In the genomic region with DNA sequence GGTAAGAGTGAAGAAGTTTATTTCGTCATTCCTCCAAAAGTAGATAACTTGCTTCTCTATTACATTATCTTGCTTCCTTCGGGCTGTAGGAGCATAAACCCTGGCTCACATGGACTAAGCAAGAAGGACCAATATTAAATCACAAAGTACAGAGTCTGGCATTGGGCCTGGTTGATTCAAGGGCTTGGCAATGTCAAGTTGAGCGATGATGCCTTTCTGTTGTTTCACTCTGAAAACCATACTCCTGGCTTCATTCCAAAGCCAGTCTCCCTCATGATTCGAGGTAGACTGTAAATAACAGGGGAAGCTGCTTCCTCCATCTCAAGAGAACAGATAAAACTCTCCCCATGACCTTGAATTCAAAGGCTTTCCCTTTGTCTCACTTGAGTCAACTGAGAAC, we compare ENCODE assay signal across 22 mouse cellular contexts. TPM values are rescaled to one million over a fixed set of nuclear protein-coding genes. Genes with fewer than 3 reads are reported as not detected.
DNase-seq lines count a peak whose midpoint lies in the region; ATAC-seq and TF ChIP-seq lines count a peak whose summit lies in the region.
"Had no signal": no experiment of that assay in that cellular context is flagged by ENCODE, and none has a peak within 500 bp of the region (broad histone marks: within the 10 kb centered on the region; RNA-seq: fewer than 3 reads in every experiment).

No protein-coding gene starts in this region.

- DNase-seq in cerebellum, postnatal 14 days: peak; percentile 73 to 81
- peak; percentile 70 for DNase-seq in lung, embryonic 14.5 days
- no peak for DNase-seq in lung, adult 2 months
- DNase-seq in adipocyte (ENCODE audit: low spot score): peak; percentile 78
- DNase-seq in brain, adult 2 months (ENCODE audit: low read depth, low spot score): peak; percentile 53
- no peak for DNase-seq in gastrocnemius, postnatal 4 days (ENCODE audit: low spot score in 2 of 2)
- DNase-seq: B cell, adult 2 months; cerebellum, adult 18-20 months; kidney, postnatal 4 days; layer of hippocampus, adult 9-11 months; lung, postnatal 14 days had no signal

- TF ChIP-seq POLR2A in lung, adult 2 months (IDR thresholded peaks at IDR 0.05; ENCODE audit: borderline replicate concordance, extremely low read depth, low read depth, low read length): no peak

- H3K36me3 ChIP-seq in lung, embryonic 14.5 days (ENCODE audit: insufficient read depth): no peaks in the 10 kb centered on the region
- H3K36me3 ChIP-seq: embryonic facial prominence, embryonic 10.5 days; hindbrain, embryonic 13.5 days; limb, embryonic 12.5 days; liver, embryonic 12.5 days; neural tube, embryonic 15.5 days; stomach, embryonic 15.5 days had no signal

- no peaks in the 10 kb centered on the region for H3K27me3 ChIP-seq in lung, embryonic 14.5 days (ENCODE audit: insufficient read depth, low read length)
- H3K27me3 ChIP-seq: hindbrain, embryonic 13.5 days; limb, embryonic 12.5 days; liver, embryonic 12.5 days; neural tube, embryonic 15.5 days; stomach, embryonic 15.5 days had no signal

- no peak for ATAC-seq in cerebellum, adult (ENCODE audit: insufficient number of reproducible peaks, low FRiP score, low TSS enrichment)
- no peak for ATAC-seq in lung, embryonic 14.5 days (ENCODE audit: insufficient read depth)
- ATAC-seq: liver, embryonic 12.5 days; midbrain, embryonic 16.5 days had no signal

- H3K4me3 ChIP-seq in lung, embryonic 14.5 days (ENCODE audit: low read depth, low read length): no peak overlapping the region
- no peak overlapping the region for H3K4me3 ChIP-seq in lung, adult 2 months (replicated peaks; ENCODE audit: extremely low read depth, low read depth, low read length)
- H3K4me3 ChIP-seq: embryonic facial prominence, embryonic 10.5 days; hindbrain, embryonic 13.5 days; limb, embryonic 12.5 days; liver, embryonic 12.5 days; neural tube, embryonic 15.5 days; stomach, embryonic 15.5 days had no signal

- H3K4me1 ChIP-seq in lung, embryonic 14.5 days (ENCODE audit: insufficient read depth): no peaks in the 10 kb centered on the region; the same call in 1 of the 2 replicates
- H3K4me1 ChIP-seq in lung, adult 2 months (ENCODE audit: control insufficient read depth, insufficient read depth, low read length): no peaks in the 10 kb centered on the region
- H3K4me1 ChIP-seq: embryonic facial prominence, embryonic 10.5 days; hindbrain, embryonic 13.5 days; liver, embryonic 12.5 days; neural tube, embryonic 15.5 days; stomach, embryonic 15.5 days had no signal

- H3K27ac ChIP-seq in lung, embryonic 14.5 days (ENCODE audit: low read depth): no peak overlapping the region
- H3K27ac ChIP-seq: embryonic facial prominence, embryonic 10.5 days; hindbrain, embryonic 13.5 days; limb, embryonic 12.5 days; liver, embryonic 12.5 days; neural tube, embryonic 15.5 days; stomach, embryonic 15.5 days had no signal

- TF ChIP-seq CTCF in lung, embryonic 14.5 days (IDR thresholded peaks at IDR 0.05; ENCODE audit: low read depth): no peak
- TF ChIP-seq CTCF in lung, adult 2 months (IDR thresholded peaks at IDR 0.05; ENCODE audit: insufficient read depth, low read length): no peak

- no peak overlapping the region for H3K4me2 ChIP-seq in lung, embryonic 14.5 days
- H3K4me2 ChIP-seq: hindbrain, embryonic 13.5 days; limb, embryonic 12.5 days; liver, embryonic 12.5 days; neural tube, embryonic 15.5 days; stomach, embryonic 15.5 days had no signal

- WGBS in lung, embryonic 14.5 days: 46% methylated on average over 4 of the region's 4 CpGs
- 33% methylated on average over 4 of the region's 4 CpGs for WGBS in lung, adult 2 months

- H3K9me3 ChIP-seq in lung, embryonic 14.5 days (ENCODE audit: low read depth, low read length): no peaks in the 10 kb centered on the region
- H3K9me3 ChIP-seq: embryonic facial prominence, embryonic 10.5 days; hindbrain, embryonic 13.5 days; limb, embryonic 12.5 days; liver, embryonic 12.5 days; neural tube, embryonic 15.5 days; stomach, embryonic 15.5 days had no signal

- no peak overlapping the region for H3K9ac ChIP-seq in lung, embryonic 14.5 days
- H3K9ac ChIP-seq: hindbrain, embryonic 13.5 days; limb, embryonic 12.5 days; liver, embryonic 12.5 days; neural tube, embryonic 15.5 days; stomach, embryonic 15.5 days had no signal

RNA-seq across cellular contexts. Expression of gene Snap25, which starts 23.8 kb away (rescaled TPM):
- polyA plus RNA-seq in lung, embryonic 14.5 days (2014; fragmentation: Nextera tagmentation; extraction: Ambion mirVana): 1.2 and 1.6 TPM in 2 replicates
- 0.22 and 0.24 TPM in 2 replicates for polyA plus RNA-seq in lung, adult 2 months (2012; rRNA removed)
- total RNA-seq in gastrocnemius, postnatal 4 days (2021): under 1 TPM in 1 of 2 experiments, not detected in 1; 0.15 TPM
- total RNA-seq: common myeloid progenitor, adult 5-6 weeks; megakaryocyte-erythroid progenitor cell, adult 5-6 weeks had no signal
- polyA plus RNA-seq: thymus, postnatal 0 days had no signal

Comparison
In these comparisons a context has a peak if more than half of its experiments do, and no peak if none do; other contexts are left out.
1. DNase-seq: peak in cerebellum, postnatal 14 days (2 of 2), lung, embryonic 14.5 days (single experiment), adipocyte (single experiment) and brain, adult 2 months (single experiment); none in lung, adult 2 months (single experiment) and gastrocnemius, postnatal 4 days (0 of 2).